Mouse (Mus musculus): ENCODE measurements around the gene Gstcd. TPM values are rescaled to one million over a fixed set of nuclear protein-coding genes. Genes with fewer than 3 reads are reported as not detected.
A peak's percentile ranks its signal among the peaks of the same experiment; 100 is the strongest.

Gene Gstcd
- total RNA-seq, 4 experiments from 2014 or later: 1.8 to 2.4 (median 2.1) TPM

DNA sequence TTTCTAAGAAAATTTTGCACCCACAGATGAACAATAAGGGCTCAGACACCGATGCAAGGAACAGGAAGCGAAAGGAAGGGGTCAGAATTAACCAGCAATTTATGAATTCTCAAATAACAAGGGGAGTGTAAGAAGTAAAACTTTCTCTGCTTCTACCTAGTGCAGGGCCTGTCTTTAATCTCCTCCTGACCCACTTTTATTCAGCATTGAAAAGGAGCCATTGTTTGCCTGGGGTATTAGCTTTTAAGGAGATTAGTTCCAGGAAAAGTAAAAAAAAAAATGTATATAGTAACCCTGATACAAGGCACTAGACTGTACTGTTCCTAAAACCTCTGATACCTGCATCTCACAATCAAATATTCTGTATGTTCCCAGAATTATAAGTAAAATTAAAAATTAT, 64.9 kb downstream of the Gstcd start:
- no peak for DNase-seq (ENCODE audit: low spot score in 2 of 2)

DNA sequence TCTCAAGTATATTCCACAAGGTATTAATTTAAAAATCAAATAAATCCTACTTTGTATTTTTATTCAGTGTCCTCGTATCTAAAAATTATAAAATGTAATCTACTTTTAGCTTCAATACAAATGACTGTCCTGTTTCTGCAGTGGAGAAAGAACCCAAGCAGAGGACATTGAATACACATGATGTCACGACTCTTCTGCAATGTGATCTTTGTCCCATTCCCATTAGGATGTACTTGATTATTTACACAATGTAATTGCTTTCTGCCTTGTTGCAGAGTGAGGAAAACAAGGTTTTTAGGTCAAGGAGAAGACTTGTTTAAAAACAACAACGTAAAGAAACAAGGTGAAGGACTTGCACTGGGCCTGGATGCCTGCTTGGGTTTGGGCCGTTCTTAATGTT, 84.6 kb downstream of the Gstcd start:
- no peak for DNase-seq (ENCODE audit: low spot score in 2 of 2)

DNA sequence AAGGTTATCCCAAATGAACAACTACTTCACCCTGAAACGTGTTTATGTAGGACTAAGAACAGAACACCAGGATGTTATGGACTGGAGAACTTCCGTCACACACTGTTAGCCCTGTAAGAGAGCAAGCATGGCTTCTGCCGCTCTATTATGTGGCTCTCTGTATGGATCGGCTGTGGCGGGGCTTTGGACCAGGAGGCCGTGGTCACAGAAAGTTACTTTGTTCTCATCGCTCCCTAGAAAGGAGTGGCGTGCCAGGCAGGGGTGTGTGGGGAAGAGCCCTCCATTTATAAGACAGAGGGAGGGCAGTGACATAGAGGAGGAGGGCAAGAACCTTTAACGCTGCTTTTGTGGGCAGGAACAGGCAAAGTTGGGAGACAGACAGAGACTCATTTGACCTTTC, 95.5 kb downstream of the Gstcd start:
- no peak for DNase-seq (ENCODE audit: low spot score in 2 of 2)

DNA sequence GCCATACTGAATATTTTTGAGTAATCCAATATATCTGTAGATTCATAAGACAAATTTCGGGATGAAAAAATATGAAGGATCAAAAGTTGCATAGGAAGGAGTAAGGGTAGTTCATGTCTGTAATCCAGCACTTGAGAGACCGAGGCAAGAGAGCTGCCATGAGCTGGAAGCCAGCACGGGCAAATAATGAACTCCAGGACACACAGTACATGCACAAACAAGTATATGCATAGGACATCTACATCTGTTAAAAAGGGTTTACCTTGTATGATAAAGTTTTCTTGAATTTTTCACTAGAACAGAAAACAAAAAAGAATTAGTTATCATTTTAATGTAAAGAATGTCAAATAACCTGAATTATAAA, 95.9 kb downstream of the Gstcd start:
- no peak for DNase-seq (ENCODE audit: low spot score in 2 of 2)

DNA sequence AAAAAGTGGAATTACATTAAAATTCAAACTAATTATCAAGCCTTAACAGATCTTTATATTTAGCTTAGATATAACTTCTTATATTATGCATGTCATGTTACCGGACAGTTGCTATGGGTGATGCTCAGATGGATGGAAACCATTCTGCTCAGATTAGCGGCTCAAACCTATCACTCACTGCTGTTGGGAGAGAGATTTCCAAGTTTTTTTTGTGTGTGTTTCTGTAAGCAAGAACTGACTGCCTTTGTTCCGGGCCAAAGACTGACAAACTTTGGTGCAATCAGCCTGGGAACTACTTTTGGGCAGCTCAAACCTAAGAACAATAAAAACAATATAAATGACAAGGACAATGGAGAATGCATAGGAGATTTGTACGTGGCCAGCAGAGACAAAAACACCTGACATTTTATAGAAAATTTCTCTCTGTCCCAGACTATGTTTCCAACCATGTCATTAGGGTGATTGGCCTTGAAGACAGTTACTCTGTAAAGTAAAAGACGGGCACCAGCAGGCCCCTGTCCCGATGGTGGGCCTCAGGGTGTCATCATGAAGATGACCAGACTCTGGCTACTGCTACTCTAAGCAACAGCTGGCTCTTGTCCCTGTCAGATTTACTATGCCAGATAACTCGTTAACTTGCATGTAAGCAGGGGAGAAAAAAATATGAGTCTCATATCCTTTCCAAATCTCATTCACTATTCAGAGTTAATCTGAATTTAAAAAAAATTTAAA, 96.5 kb downstream of the Gstcd start:
- DNase-seq (ENCODE audit: low spot score in 2 of 2): no peak

DNA sequence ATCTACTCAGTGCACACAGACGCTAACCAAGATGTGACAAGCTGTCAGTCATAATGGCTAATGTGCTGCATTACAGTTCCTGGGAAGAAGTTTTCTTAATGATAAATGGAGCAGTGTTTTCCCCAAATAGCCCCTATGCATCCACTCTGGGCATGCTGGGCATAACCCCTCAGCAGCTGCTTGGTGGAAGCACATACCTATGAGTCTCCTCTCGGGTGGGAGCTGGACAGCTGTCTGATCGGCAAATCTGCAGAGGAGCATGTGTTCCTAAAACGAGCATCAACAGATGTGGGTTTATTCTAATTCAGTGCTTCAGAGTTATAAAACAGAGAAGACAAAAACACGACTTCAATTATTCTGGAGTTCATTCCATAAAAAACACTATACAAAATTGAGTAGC, 105.6 kb downstream of the Gstcd start:
- no peak for DNase-seq (ENCODE audit: low spot score in 2 of 2)

DNA sequence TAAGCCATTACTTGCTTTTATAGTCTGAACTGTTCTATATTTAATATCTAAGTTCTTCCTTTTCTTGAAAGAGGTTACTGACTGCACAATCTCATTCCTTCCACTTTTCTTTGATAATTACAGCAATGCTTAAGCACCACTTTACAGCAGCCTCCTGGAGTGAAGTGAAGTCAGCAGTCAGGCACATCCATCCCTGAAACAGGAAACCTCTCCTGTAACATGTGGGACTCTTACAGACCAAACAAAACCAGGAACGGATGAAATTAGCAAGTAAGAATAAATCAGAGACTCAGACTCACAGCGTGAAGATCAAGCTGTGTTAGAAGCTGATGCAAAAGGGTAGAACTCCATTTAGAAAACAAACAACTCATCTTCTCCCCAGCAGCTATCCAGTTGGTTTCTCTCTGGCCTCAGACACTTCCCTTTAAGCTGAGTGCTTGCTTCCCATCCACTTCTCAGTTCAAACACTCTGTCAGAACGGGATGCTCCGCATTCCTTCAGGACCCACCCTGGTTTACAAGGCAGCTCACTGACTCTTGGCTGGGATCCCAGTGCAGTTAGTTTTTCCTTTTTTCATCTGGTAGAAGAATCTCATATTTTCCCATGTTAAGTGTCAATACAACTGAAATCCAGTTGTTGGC, 107.9 kb downstream of the Gstcd start:
- no peak for DNase-seq (ENCODE audit: low spot score in 2 of 2)

DNA sequence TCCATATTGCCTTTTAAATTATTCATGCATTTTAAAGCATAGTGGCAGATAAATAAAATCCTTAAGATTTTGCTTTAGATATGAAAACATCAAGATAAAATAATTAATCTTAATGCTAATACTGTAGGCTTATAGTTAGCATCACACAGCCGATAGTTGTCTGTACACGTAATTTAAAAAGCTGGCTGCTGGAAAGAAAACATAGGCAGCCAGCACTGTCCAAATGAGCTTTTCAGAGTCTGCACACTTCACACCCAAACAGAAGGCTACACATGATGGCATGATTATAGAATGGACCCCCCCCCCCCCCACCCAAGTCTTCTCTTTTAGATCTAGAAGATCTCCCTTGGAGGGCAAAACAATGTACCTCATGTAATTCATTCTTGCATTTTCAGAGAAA, 109.9 kb downstream of the Gstcd start:
- DNase-seq (ENCODE audit: low spot score in 2 of 2): no peak

DNA sequence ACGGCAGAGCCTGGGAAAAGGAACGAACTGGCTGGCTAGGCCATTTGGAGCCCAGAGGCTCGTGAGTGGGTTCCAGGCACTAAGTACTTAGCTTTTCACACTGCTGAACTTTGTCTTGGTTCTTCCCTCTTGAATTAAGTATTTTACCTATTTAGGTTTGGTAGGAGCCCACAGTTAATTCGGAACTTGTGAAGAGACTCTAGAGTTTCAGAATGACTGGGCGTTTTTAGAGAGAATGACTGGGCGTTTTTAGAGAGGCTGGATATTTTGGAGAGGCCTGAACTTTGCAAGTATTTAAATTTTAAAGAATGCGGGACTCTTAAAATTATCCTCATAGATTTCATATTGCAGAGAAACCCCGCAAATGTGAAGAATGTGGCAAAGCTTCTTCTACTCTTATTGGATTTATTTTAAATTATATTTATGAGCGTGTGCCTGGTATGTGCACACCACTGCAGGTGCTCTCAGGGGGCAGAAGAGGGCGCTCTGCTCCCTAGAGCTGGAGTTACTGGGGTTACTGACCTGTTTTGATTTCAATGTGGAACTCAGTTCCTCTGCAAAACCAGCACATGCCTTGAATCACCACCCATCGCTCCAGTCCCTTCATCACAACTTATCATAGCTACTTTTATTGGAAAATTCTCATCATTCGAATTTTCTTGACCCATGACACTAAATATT, 111.9 kb downstream of the Gstcd start:
- no peak for DNase-seq (ENCODE audit: low spot score in 2 of 2)

DNA sequence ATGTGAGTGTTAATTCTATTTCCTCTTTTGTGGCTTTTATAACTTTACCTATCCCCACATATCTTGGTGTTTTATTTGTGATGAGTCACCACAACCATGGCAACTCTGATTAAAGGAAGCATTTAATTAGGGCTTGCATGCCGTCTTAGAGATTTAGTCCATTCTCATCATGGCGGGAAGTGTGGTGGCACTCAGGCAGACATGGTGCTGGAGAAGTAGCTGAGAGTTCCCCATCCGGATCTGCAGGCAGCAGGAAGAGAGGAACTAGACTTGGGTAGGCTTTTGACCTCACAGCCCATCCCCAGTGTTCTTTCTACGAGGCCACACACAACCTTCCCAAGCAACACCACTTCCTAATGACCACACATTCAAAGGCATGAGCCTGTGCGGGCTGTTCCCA, 125.6 kb downstream of the Gstcd start:
- no peak for DNase-seq (ENCODE audit: low spot score in 2 of 2)

DNA sequence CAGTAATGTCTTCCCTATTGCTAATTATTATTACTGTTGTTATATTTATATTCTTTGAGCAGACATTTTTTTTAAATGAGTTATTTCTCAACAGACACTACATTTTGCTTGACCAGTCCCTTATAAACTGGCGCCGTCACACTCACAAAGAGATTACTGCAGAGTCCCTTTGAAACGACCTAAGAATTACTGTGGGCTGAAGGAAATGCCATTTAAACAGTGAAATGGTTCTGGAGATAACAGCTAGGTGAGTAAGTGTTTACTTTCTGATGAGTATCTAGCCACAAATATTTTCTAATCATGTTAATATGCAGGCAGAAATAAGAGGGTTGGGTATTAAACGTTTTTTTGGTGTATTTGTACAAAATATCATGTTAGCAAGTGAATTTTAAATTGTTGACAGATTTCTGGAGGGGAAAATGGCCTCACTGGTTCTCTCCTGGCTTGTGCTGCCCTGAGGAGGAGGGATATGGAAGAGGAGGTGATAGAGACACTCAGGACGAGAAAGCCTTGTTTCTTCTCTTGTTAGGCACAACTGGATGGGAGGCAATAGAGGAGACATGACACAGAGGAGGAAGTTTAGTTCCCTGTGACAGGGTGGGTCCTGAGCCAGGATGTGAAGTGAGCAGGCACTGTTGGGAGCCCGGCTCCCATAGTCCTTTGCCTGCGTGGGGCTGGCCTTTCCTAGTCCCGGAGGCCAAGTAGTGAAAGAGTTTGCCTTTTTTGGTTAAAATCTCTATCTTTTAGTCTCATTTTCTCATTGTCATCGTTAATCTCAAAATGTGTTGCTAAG, 126.9 kb downstream of the Gstcd start:
- no peak for DNase-seq (ENCODE audit: low spot score in 2 of 2)

DNA sequence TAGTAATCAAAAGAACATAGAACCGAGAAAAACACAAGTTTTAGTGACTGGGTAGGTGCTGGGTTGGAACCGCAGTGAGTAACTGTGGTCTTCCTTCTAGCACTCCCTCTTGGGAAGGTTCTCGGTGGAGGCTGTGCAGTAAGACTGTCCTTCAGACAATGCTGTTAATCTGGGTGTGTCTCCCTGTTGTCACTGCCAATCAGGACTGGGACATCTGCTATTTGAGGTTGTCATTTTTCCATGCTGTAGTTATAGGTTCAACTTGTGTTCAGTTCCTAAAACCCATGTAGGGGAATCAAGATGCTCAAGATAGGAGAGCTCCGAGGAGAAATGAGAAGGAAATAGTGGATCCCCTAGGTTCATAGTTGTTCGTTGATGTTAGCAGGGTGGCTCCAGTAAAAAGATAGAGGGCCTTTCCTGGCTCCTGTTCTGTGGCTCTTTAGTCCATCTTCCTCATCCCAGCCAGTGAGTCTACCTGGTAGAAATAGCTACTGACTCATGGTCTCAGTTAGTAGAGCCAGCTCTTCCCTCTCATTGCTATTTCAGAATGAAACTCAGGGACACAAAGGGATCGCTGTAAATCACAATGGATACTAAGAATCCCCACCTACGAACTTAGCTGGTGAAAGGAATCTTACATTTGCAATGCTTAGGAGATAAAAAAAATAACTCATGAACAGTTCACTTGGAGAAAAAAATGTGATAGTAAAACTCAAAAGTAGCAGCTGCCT, 129.0 kb downstream of the Gstcd start:
- no peak for DNase-seq (ENCODE audit: low spot score in 2 of 2)

DNA sequence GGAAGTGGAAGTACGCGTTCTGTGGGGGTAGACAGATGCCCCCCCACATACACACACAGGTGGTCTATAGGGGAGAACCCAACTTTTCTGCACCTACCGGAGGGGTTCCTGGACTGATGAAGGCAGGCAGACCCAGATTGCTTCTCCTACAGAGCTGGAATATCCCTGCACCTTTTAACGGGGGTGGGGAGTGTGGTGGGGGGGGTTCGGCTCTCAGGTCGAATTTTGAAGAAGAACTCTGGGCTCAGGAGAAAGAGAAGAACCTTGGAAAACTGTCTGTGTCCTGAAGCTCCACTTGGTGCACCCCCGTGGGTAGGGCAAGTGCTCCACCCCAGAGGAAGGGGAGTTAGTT, 141.3 kb downstream of the Gstcd start:
- DNase-seq (ENCODE audit: low spot score in 2 of 2): no peak

DNA sequence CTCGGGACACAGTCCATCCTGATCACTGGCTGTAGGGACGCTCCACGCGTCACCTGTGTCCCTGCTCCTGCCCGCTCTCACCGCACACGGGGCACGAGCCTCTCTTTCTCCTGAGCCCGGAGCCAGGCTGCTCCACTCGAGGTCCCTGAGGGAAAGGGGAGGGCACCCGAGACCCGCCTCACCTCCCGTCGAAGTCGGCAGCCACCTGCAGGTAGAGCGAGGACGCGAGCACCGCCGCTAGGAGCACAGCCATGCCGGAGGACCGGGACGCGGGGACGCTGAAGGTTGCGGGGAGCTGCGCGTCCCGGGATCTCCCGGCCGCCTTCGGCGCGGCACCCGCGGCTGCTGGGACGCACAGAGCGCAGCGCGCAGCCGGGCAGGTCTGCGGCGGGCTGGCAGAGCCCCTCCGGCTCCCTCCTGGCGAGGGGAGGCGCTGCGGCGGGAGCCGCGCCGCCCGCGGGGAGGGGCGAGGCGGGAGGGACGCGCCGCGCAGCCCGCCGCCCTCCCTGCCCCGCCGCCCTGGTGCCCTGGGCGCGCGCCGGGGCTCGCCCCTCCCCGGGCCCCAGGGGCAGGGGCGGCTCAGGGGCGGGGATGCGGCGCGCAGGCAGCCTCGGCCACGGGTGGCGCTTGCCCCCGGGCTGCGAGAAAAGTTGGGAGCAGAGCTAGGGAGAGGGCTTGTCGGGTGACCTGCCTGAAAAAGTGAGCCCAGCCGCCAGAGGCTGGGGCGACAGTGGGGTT, 141.9 kb downstream of the Gstcd start, which contains the start of gene Npnt:
TSS of gene Npnt (minus strand) at position 501 of the 738 bp plus-strand sequence.
- peak in 1 of 2 experiments; percentile 2 for DNase-seq (ENCODE audit: low spot score in 2 of 2)

DNA sequence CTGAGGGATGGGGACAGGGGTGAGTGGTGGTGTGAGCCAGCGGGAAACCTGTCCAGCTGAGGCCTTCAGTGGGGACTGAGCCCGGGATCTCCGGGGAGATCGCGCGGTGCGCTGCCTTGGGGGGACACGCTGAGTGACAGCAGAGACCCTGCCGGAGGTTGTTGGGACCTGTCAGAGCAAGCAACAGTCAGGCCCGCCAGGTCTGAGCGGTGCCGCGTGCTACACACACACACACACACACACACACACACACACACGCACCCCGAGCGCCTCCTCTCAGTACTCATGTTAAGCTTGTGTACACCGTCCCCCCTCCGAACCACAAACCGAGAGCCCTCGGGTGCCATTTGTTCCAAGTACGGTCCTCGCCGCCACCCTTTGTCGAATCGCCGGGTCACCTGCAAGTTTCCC, 142.4 kb downstream of the Gstcd start:
- DNase-seq (ENCODE audit: low spot score in 2 of 2): peak in 1 of 2 experiments; percentile 3

DNA sequence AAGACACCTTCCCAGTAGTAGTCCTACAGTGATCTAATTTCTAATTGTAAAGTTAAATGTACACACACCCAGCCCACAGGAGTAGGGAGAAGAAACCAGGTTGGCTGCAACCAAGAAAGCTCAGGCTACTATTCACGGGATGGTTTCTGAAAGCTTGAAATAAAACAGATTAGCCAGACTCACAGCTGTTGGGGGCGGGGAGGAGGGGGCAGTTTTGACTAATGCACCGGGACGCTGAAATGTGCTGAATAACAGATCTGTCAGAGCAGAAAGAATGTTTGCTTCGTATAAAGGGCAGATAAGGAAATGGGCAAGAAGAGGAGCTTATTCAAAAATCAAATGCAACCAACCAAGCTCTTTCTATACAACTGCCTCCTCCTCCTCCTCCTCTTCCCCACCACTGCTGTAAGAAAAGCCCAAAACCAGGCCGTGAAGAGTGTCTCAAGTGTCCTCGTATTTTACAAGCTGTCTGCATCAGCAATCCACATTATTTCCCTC, 143.5 kb downstream of the Gstcd start:
- DNase-seq (ENCODE audit: low spot score in 2 of 2): no peak

DNA sequence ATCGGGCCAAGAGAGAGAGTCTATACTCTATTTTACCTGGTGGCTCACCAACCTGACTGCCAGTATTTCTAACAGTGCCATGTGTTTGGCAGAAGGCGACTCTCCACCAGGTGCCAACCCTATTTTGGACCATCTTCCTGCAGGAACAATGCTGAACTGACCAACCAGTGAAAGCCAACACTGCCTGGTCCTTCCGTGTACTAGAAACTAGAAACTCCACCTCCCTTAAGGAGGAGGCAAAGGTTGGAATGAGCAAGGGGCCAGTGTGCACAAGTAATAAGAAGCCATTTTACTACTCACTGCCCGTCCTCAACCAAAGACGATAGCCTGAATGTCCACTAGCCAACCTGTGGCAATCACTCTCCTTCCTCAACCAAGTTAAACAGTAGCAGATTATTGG, 145.7 kb downstream of the Gstcd start:
- no peak for DNase-seq (ENCODE audit: low spot score in 2 of 2)

DNA sequence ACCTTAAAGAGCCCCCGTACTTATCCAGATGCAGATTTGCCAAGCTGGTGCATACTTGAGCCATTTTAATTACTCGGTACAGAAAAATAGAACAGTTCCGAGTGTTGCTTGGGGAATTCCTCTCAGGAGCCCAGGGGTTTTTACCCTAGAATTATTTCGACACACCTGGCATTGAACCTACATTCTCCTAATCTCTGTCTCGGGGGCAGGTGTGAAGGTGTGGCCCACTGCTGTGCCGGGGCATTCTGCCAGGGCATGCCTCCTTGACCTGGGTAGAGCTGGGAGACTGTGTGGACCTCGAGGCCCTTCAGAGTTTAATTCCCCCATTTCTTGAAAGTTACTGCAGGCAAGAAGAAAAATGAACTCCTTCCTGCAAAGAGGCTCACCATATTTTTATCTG, 146.2 kb downstream of the Gstcd start:
- DNase-seq (ENCODE audit: low spot score in 2 of 2): no peak

DNA sequence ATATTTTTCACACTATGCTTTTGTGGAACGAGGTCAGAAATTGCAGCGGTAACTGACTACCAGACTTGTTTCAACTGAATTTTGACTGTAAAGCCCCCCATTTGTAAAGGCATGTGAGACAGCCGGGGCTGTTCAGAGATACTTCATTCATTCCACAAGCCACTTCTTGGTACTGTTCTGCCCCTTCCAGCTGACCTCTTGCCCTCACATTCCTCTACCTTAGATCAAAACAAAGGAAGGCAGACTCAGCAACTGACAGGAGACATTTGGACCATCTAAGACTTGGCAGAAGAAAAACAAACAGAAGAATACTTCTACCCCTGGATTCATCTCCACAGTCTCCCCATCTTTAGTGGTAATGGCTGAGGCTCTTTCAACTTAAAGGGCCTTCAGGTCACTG, 147.2 kb downstream of the Gstcd start:
- DNase-seq (ENCODE audit: low spot score in 2 of 2): no peak

DNA sequence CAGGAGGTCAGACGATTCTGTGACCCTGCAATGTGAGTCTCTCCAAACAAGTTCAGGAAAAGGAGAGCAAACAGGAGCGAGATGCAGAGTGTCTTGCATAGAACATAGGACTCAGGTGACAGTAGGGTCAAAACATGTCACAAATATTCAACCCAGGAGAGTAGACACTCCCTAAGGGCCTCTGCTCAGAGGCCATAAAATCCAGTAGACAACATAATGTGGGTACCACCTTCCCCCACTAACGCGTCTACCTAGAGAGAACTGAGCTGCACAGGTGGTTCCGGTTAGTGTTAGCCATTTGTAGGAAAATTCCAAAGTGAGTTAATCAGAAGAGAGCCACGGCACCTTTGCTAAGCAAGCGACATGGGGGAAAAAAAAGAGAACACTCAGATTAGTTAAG, 147.6 kb downstream of the Gstcd start:
- DNase-seq (ENCODE audit: low spot score in 2 of 2): no peak
